Mouse (Mus musculus) layer of hippocampus, adult 9-10 months (tissue): ENCODE data around the gene Gpha2.

Experiments
- DNase-seq: peaks from one replicate; pipeline ENCODE4 v3.0.0; 2022; ENCODE audit warnings: low spot score

Gene Gpha2

GRCm38 (mm10) chr19:6226135-6226534 is at the start of gene Gpha2:
Gpha2 (plus strand) TSS chr19:6226380.
- DNase-seq: no peak

DNA sequence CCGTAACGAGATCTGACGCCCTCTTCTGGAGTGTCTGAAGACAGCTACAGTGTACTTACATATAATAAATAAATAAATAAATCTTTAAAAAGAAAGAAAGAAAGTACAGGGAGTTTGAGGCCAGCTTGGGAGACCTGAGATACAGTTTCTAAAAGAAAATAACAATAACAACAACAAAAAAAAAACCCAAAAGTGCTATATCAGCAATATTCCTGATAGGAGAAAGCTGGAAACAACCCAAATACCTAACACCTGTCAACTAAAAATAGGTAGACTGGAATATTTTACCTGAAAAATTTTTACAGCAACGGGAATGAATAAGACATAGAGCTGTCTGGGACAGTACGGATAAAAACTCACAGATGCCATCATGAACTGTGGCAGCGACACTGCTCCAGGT is 47.4 kb upstream of the Gpha2 start:
- no peak for DNase-seq

- no peak for DNase-seq
These were observed 44.6 kb upstream of the Gpha2 start for GRCm38 (mm10) chr19:6181629-6182028.

GRCm38 (mm10) chr19:6182534-6182933 is 43.6 kb upstream of the Gpha2 start:
- DNase-seq: no peak

DNA sequence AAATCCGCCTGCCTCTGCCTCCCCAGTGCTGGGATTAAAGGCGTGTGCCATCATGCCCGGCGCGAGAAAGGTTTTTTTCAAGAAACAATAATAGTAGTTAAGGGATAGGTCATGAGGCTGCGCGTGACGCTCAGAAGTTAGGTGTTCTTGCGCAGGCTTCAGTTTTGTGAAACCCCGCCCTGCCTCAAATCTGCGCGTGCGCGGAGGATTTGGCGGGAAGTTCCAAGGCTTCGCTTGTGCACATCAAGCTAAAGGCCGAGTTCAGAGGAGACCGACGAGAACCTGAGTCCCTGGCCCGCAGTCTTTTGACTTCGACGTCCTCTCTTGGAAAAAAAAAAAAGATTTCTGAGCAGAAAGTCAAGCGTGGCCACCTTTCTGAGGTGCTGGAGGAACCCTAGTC is 42.0 kb upstream of the Gpha2 start, which contains the start of gene Majin:
Gene Majin, plus strand, starts transcription at position 258 of the 400 bp plus-strand sequence.
- no peak for DNase-seq

DNA sequence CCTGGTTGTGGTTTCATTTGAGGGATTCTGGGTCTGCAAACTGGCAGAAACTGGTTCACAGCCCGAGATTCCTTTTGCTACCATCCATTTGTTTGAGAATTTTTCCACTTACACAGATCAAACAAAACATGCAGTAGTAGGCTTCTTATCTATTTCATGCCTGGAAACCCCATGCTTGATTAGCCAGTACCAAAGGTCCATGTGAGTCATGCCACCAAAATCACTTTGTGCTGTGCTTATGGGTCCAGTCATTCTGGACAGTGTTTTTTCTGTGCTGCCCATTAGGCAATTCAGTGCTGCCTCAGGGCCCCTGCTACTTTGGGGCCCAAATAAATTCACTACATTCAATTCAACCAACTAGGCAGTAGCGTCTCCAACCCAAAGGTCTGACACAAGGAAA is 21.9 kb upstream of the Gpha2 start:
- no peak for DNase-seq

DNA sequence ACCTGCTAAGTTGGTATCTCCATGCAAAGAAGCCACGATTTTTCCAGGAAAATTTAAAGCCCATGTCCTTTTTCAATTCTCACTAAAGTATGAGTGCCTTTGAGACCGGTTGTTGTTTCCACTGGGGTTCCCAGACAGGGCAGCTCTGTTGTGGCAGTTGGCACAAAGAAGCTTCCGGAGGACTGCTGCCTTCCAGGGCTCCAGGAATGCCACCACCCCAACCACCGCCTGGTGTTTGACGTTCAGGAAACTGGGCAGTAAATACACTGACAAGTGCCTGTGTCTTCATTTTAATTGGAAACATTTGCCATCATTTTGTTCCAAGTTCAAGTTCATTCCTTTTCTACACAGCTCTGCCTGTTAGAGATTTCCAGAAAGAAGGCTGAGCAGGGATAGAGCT is 19.5 kb upstream of the Gpha2 start:
- DNase-seq: no peak

DNA sequence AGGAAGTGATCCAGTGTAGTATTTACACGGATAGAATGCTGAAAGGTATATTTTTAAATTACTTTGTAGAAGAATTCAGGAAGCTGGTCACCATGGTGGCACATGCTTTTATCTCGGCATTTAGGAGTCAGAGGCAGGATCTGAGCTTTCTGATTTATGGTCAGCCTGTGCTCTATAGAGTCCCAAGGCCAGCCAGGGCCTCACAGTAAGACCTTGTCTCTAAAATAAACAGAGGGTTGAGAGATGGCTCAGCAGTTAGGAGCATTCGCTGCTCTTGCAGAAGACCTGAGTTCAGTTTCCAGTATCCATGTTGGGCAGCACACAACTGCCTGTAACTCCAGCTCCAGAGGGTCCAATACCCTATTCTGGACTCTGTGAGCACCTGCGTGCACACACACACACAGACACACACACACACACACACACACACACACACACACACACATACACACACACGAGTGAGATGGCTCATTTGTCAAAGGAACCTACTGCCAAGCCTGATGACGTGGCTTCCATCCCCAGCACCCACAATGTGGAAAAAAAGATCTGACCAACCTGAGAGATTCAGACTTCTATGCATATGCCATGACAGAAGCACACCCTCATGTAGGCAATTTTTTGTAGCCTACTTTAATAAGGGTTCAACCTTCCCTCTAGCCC is 10.0 kb upstream of the Gpha2 start:
- no peak for DNase-seq

DNA sequence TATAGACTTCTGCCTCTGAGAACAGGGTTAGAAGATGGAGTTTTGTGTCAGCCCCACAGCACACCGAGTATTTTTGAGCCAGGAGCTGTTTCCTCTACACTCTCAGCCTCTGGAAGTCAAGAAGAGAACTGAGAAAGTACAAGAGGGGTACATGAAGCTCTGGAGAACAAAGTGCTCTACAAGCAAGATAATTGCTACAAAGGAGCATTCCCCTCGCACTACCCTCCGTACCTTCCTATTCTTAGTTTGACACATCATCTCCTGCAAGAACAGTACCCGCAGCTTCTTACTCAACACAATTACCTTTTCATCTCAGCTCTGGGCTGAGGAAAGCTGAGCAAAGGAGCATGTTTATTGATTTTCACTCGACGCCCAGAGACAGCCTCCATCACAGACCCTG is 7.6 kb upstream of the Gpha2 start:
- DNase-seq: no peak

- no peak for DNase-seq
These were observed 583 bp downstream of the Gpha2 start for GRCm38 (mm10) chr19:6226763-6227162.

DNA sequence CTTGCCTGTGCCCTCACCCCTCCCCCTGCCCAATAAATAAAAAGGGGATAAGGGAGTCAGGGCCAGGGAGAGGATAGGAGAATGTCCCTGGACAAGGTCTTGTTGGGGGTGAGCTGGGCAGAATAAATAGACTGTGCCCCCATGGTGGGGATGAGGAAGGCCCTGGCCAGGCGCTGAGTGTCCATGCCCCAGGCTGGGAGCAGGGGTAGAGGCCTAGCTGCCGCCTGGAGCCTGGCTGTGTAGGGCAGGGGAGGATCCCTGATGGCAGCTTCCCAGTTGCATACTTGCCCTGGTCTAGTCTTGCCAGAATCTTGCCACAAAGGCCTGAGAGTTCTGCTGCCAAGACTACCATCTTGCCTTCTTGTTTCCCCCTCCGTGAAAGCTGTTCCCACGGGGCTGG is 1.7 kb downstream of the Gpha2 start:
- DNase-seq: no peak

- DNase-seq: no peak
These were observed 4.2 kb downstream of the Gpha2 start for GRCm38 (mm10) chr19:6230411-6230810.

GRCm38 (mm10) chr19:6231036-6231435 is 4.9 kb downstream of the Gpha2 start:
- no peak for DNase-seq

- no peak for DNase-seq
These were observed 7.5 kb downstream of the Gpha2 start for GRCm38 (mm10) chr19:6233647-6234046.

GRCm38 (mm10) chr19:6234337-6235083 is 8.3 kb downstream of the Gpha2 start:
- DNase-seq: no peak

DNA sequence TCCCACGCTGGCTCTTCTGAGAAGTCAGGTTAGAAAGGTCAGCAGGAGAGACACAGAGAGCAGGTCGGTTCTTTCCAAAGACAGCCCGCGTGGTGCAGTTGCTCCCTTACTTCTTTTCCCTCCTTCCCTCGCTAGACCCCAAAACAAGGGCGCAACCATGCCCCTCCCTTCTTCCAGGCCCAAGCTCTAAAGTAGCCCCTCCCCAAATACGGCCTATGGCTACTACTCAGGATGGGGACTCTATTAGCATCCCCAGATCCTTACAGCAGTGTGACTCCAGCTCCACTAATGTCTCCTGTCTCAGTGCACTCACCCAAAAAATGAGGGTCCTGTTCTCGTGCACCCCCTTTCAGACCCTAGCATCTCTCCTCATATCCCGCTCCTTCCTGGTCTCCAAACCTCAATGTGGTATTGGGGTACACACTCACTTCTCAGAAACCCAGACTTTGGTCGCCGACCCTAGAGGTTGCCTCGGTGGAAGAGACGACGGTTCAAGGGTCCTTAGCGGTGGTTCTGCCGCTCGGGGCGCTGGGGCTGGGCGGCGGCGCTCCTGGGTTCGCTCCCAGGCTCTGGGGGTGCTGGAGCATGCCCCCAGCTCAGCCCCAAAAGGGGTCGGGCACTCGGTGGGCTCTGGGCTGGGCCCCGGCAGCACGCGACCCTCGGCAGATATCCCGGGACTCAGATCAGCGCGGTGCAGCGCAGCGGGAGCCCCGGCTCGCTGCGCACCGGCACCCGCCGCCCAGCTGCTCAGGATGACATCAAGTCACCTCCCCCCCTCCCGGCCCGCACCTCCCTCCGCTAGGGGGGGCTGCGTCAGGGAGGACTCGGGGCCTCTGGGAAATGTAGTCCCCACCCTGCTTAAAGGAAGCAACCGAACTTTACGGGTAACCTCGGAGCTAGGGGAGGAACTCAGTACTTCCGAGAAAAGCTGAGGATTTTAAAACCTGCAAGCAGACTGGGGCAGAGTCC is 9.2 kb downstream of the Gpha2 start, which contains the start of gene Ppp2r5b:
Gene Ppp2r5b, minus strand, starts transcription at position 789 of the 969 bp plus-strand sequence.
- peak; percentile 87 for DNase-seq

- DNase-seq: peak; percentile 86
These were observed 9.9 kb downstream of the Gpha2 start for GRCm38 (mm10) chr19:6236053-6236441.

GRCm38 (mm10) chr19:6236842-6237241 is 10.7 kb downstream of the Gpha2 start:
- no peak for DNase-seq

GRCm38 (mm10) chr19:6238740-6239139 is 12.6 kb downstream of the Gpha2 start:
- DNase-seq: no peak

DNA sequence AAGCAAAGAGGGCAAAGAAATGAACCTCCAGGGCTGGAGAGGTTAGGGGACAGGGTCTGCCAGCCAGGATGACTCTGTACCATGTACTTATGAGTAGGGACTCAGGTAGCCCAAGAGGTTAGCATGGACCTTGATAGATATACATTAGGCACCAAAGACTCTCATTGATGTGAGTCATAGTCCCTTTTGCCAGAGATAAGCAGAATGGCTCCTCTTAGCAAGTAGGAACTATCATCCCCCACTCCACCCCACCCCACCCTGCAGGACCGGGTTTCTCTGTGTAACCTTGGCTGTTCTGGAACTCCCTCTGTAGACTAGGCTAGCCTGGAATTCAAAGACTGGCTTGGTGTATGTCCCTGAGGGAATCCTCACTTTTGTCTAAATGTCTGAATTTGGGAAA is 14.0 kb downstream of the Gpha2 start:
- DNase-seq: no peak

GRCm38 (mm10) chr19:6240725-6241124 is 14.5 kb downstream of the Gpha2 start:
- DNase-seq: no peak
